Mouse (Mus musculus) G1E (cell line): ENCODE data around the gene Tti1.

Source experiments
- CTCF ChIP-seq: IDR thresholded peaks from 2 replicates; pipeline ENCODE4 v1.5.1; 2012; ENCODE audit warnings: low read depth, low read length, inconsistent platforms, mixed read lengths
- GATA1 ChIP-seq: IDR thresholded peaks from 2 replicates; pipeline ENCODE4 v1.6.1; 2012; ENCODE audit warnings: borderline replicate concordance, low read length, inconsistent platforms, mixed read lengths
- GATA2 ChIP-seq: IDR thresholded peaks from 2 replicates; pipeline ENCODE4 v1.6.1; 2012; ENCODE audit warnings: low read depth, low read length, inconsistent platforms, borderline replicate concordance
- POLR2AphosphoS5 ChIP-seq: IDR thresholded peaks from 2 replicates; pipeline ENCODE4 v1.6.1; 2012; ENCODE audit warnings: low read depth, low read length, inconsistent platforms; ENCODE audit not compliant: insufficient replicate concordance
- TAL1 ChIP-seq: conservative IDR thresholded peaks from 2 replicates; pipeline ENCODE4 v1.6.1; 2012; ENCODE audit warnings: low read depth, low read length, inconsistent platforms, mixed read lengths

- TF ChIP-seq CTCF: no peak
- no peak for TF ChIP-seq GATA1
- TF ChIP-seq GATA2: no peak
- no peak for TF ChIP-seq TAL1
- no peak for TF ChIP-seq POLR2AphosphoS5
These were observed 37.2 kb downstream of the Tti1 start for GRCm38 (mm10) chr2:157991026-157991425.
